Mouse (Mus musculus) cortical plate, adult 2 months (tissue): ENCODE data around the gene Aph1a.

Source experiments
- CTCF ChIP-seq: fragments of 200-500 bp; IDR thresholded peaks from 2 replicates; pipeline ENCODE4 v1.5.1; 2011; ENCODE audit warnings: mild to moderate bottlenecking, control low read depth, low read length; ENCODE audit not compliant: insufficient read depth; ENCODE audit errors: extremely low read depth
- POLR2A ChIP-seq: fragments of 200-500 bp; IDR thresholded peaks from 2 replicates; pipeline ENCODE4 v1.6.1; 2011; ENCODE audit warnings: mild to moderate bottlenecking, low read length, control low read depth; ENCODE audit not compliant: insufficient read depth; ENCODE audit errors: extremely low read depth

DNA sequence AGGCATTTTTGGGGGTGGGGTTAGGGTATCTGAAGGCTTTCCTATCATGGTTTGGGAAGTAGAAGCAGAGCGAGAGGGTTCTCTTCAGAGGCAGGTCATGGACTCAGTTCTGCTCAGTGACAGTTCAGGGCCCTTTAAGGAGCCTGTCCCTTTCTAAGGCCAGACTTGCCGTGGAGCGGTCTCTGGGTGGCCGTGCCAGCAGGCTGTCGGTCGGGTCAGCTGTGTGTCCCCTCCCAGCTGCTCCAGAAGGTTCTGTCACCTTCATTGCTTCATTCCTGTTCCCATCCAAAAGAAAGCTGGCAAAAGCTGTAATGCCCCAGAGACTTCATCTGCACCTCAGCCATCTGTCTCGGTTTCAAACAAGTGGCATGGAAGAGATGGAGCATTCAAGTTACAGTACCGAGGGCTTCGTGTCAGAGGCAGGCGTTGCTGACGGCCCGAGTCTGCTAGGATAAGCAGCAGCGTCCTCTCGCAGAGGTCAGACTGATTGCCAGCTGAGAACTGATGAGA is 52.0 kb downstream of the Aph1a start:
- TF ChIP-seq CTCF (no peak), POLR2A (no peak)
